Mouse (Mus musculus) forebrain, embryonic 12.5 days (tissue): Measurements from ENCODE around the gene Camta1. TPM values are rescaled to one million over a fixed set of nuclear protein-coding genes. Genes with fewer than 3 reads are reported as not detected.

Experiments used
- ATAC-seq: fragments of 200-750 bp; cut with Nextera tagmentation; 2 replicates; pipeline ENCODE4 v1.8.0; 2017; ENCODE audit warnings: moderate TSS enrichment; ENCODE audit not compliant: low FRiP score
- H3K27ac ChIP-seq: fragments of 300-500 bp; sonication (generic); 2 replicates; pipeline ENCODE4 v1.5.1; 2016; ENCODE audit warnings: mild to moderate bottlenecking
- H3K27me3 ChIP-seq: fragments of 300-500 bp; sonication (generic); 2 replicates; pipeline ENCODE4 v1.6.1; 2016; ENCODE audit warnings: mild to moderate bottlenecking
- H3K36me3 ChIP-seq: fragments of 300-500 bp; sonication (generic); replicated peaks from 2 replicates; pipeline ENCODE4 v1.6.1; 2016; ENCODE audit warnings: mild to moderate bottlenecking
- H3K4me1 ChIP-seq: fragments of 300-500 bp; sonication (generic); 2 replicates; pipeline ENCODE4 v1.6.1; 2016
- H3K4me2 ChIP-seq: fragments of 300-500 bp; sonication (generic); 2 replicates; pipeline ENCODE4 v1.6.1; 2016; ENCODE audit warnings: mild to moderate bottlenecking, moderate library complexity
- H3K4me3 ChIP-seq: fragments of 300-500 bp; sonication (generic); replicated peaks from 2 replicates; pipeline ENCODE4 v1.5.1; 2016; ENCODE audit warnings: mild to moderate bottlenecking
- H3K9ac ChIP-seq: fragments of 300-500 bp; sonication (generic); 2 replicates; pipeline ENCODE4 v1.6.1; 2016; ENCODE audit warnings: mild to moderate bottlenecking
- H3K9me3 ChIP-seq: fragments of 300-500 bp; sonication (generic); 2 replicates; pipeline ENCODE4 v1.6.1; 2016
- WGBS: fragments of 180-500 bp; shearing (Covaris S2); methylation state at CpG from one replicate; pipeline ENCODE4 v1.1.7; 2016; 5-methylcytosine and 5-hydroxymethylcytosine counted together
- polyA plus RNA-seq: library from polyadenylated mRNA; unstranded; fragments of >200 nt; fragmentation: Nextera tagmentation; extraction: Ambion mirVana; gene quantifications from 2 replicates; pipeline ENCODE4 v1.2.1, GENCODE M21; 2016

Gene Camta1
- polyA plus RNA-seq, 1 experiment from 2014 or later: 164 TPM

- ATAC-seq: no peak
- Histone ChIP-seq H3K9ac (no peak overlapping the region), H3K36me3 (no peaks in the 10 kb centered on the region), H3K9me3 (no peaks in the 10 kb centered on the region), H3K27me3 (no peaks in the 10 kb centered on the region), H3K4me1 (0 out of 2 replicates have a peak, but pooled peaks cover 5% of the 10 kb centered on the region), H3K4me2 (no peak overlapping the region), H3K27ac (no peak overlapping the region), H3K4me3 (no peak overlapping the region)
- 75% methylated on average over 8 of the region's 8 CpGs for WGBS
Observed at GRCm38 (mm10) chr4:151595116-151595515, 266.6 kb downstream of the Camta1 start.

- 77% methylated on average over 7 of the region's 7 CpGs for WGBS
- Histone ChIP-seq H3K4me3 (no peak overlapping the region), H3K9ac (no peak overlapping the region), H3K27ac (no peak overlapping the region), H3K27me3 (no peaks in the 10 kb centered on the region), H3K9me3 (no peaks in the 10 kb centered on the region), H3K36me3 (no peaks in the 10 kb centered on the region), H3K4me1 (0 out of 2 replicates have a peak, but pooled peaks cover 5% of the 10 kb centered on the region), H3K4me2 (no peak overlapping the region)
- ATAC-seq: no peak
Observed at GRCm38 (mm10) chr4:151593042-151593441, 268.6 kb downstream of the Camta1 start.

- Histone ChIP-seq H3K4me1 (peaks cover 13% of the 10 kb centered on the region), H3K4me3 (no peak overlapping the region), H3K4me2 (no peak overlapping the region), H3K27ac (no peak overlapping the region), H3K36me3 (no peaks in the 10 kb centered on the region), H3K27me3 (no peaks in the 10 kb centered on the region; the same call in none of the 2 replicates), H3K9me3 (no peaks in the 10 kb centered on the region), H3K9ac (no peak overlapping the region)
- 16% methylated on average over 9 of the region's 9 CpGs for WGBS
- ATAC-seq: peak; percentile 65; the same call in 1 of the 2 replicates
Observed at GRCm38 (mm10) chr4:151586074-151586473, 275.6 kb downstream of the Camta1 start.

- no peaks in the 10 kb centered on the region for H3K27me3 ChIP-seq
- H3K9ac ChIP-seq: no peak overlapping the region
- 75% methylated on average over 3 of the region's 3 CpGs for whole genome bisulfite sequencing
- H3K27ac ChIP-seq: no peak overlapping the region
- H3K4me2 ChIP-seq: no peak overlapping the region
- H3K9me3 ChIP-seq: no peaks in the 10 kb centered on the region
- H3K4me1 ChIP-seq: peaks cover 13% of the 10 kb centered on the region; the same call in 1 of the 2 replicates
- H3K36me3 ChIP-seq: no peaks in the 10 kb centered on the region
- ATAC-seq: no peak
- H3K4me3 ChIP-seq: no peak overlapping the region
Observed at GRCm38 (mm10) chr4:151577961-151578360, 283.7 kb downstream of the Camta1 start.

- Histone ChIP-seq H3K36me3 (no peaks in the 10 kb centered on the region), H3K27ac (no peak overlapping the region), H3K9ac (no peak overlapping the region), H3K4me2 (no peak overlapping the region), H3K9me3 (no peaks in the 10 kb centered on the region), H3K27me3 (no peaks in the 10 kb centered on the region), H3K4me3 (no peak overlapping the region), H3K4me1 (peaks cover 16% of the 10 kb centered on the region; the same call in 1 of the 2 replicates)
- ATAC-seq: no peak
- 83% methylated on average over 15 of the region's 15 CpGs for WGBS
Observed at GRCm38 (mm10) chr4:151576291-151577108, 285.2 kb downstream of the Camta1 start.

- H3K9ac ChIP-seq: no peak overlapping the region
- no peaks in the 10 kb centered on the region for H3K9me3 ChIP-seq
- H3K4me1 ChIP-seq: peaks cover 39% of the 10 kb centered on the region
- no peak overlapping the region for H3K4me3 ChIP-seq
- no peak for ATAC-seq
- H3K4me2 ChIP-seq: no peak overlapping the region
- peaks cover 3% of the 10 kb centered on the region for H3K27me3 ChIP-seq
- no peaks in the 10 kb centered on the region for H3K36me3 ChIP-seq
- WGBS: 50% methylated on average over 5 of the region's 5 CpGs
- H3K27ac ChIP-seq: no peak overlapping the region
Observed at GRCm38 (mm10) chr4:151572716-151573115, 289.0 kb downstream of the Camta1 start.

- ATAC-seq: no peak
- H3K27me3 ChIP-seq: peaks cover 8% of the 10 kb centered on the region
- H3K4me2 ChIP-seq: no peak overlapping the region
- H3K4me3 ChIP-seq: no peak overlapping the region
- H3K4me1 ChIP-seq: peaks cover 49% of the 10 kb centered on the region
- 82% methylated on average over 3 of the region's 3 CpGs for WGBS
- H3K9me3 ChIP-seq: no peaks in the 10 kb centered on the region
- H3K27ac ChIP-seq: no peak overlapping the region
- H3K36me3 ChIP-seq: no peaks in the 10 kb centered on the region
- no peak overlapping the region for H3K9ac ChIP-seq
Observed at GRCm38 (mm10) chr4:151569586-151569985, 292.1 kb downstream of the Camta1 start.

- no peak for ATAC-seq
- WGBS: 23% methylated on average over 7 of the region's 7 CpGs
- Histone ChIP-seq H3K27ac (no peak overlapping the region), H3K36me3 (no peaks in the 10 kb centered on the region), H3K9ac (no peak overlapping the region), H3K9me3 (no peaks in the 10 kb centered on the region), H3K27me3 (peaks cover 8% of the 10 kb centered on the region), H3K4me3 (no peak overlapping the region), H3K4me2 (no peak overlapping the region), H3K4me1 (peaks cover 44% of the 10 kb centered on the region)
Observed at GRCm38 (mm10) chr4:151568887-151569286, 292.8 kb downstream of the Camta1 start.

- WGBS: 85% methylated on average over 4 of the region's 4 CpGs
- Histone ChIP-seq H3K36me3 (no peaks in the 10 kb centered on the region), H3K27me3 (peaks cover 8% of the 10 kb centered on the region), H3K4me1 (peaks cover 34% of the 10 kb centered on the region), H3K4me3 (no peak overlapping the region), H3K9me3 (no peaks in the 10 kb centered on the region), H3K4me2 (no peak overlapping the region), H3K9ac (no peak overlapping the region), H3K27ac (no peak overlapping the region)
- ATAC-seq: no peak
Observed at GRCm38 (mm10) chr4:151567105-151567504, 294.6 kb downstream of the Camta1 start.

- no peak overlapping the region for H3K4me2 ChIP-seq
- H3K4me3 ChIP-seq: no peak overlapping the region
- H3K36me3 ChIP-seq: no peaks in the 10 kb centered on the region
- peaks cover 14% of the 10 kb centered on the region for H3K4me1 ChIP-seq
- no peaks in the 10 kb centered on the region for H3K27me3 ChIP-seq
- 0 out of 2 replicates have a peak overlapping the region, but pooled peaks have one; percentile 36 for H3K27ac ChIP-seq
- H3K9me3 ChIP-seq: no peaks in the 10 kb centered on the region
- H3K9ac ChIP-seq: no peak overlapping the region
- WGBS: 81% methylated on average over 9 of the region's 9 CpGs
- no peak for ATAC-seq
Observed at GRCm38 (mm10) chr4:151555505-151555904, 306.2 kb downstream of the Camta1 start.

- Histone ChIP-seq H3K9me3 (no peaks in the 10 kb centered on the region), H3K4me3 (no peak overlapping the region), H3K9ac (no peak overlapping the region), H3K4me2 (no peak overlapping the region), H3K27me3 (no peaks in the 10 kb centered on the region), H3K4me1 (peaks cover 7% of the 10 kb centered on the region; the same call in 1 of the 2 replicates), H3K27ac (no peak overlapping the region), H3K36me3 (no peaks in the 10 kb centered on the region)
- 72% methylated on average over 10 of the region's 10 CpGs for WGBS
- no peak for ATAC-seq
Observed at GRCm38 (mm10) chr4:151549523-151549922, 312.2 kb downstream of the Camta1 start.

GRCm38 (mm10) chr4:151545452-151545851 lies 316.2 kb downstream of the Camta1 start:
- Histone ChIP-seq H3K36me3 (no peaks in the 10 kb centered on the region), H3K9me3 (no peaks in the 10 kb centered on the region), H3K9ac (no peak overlapping the region), H3K4me3 (no peak overlapping the region), H3K4me1 (peaks cover 8% of the 10 kb centered on the region; the same call in 1 of the 2 replicates), H3K27me3 (no peaks in the 10 kb centered on the region), H3K27ac (no peak overlapping the region), H3K4me2 (no peak overlapping the region)
- no peak for ATAC-seq
- WGBS: 91% methylated on average over 3 of the region's 3 CpGs

GRCm38 (mm10) chr4:151544191-151544590 lies 317.5 kb downstream of the Camta1 start:
- no peak overlapping the region for H3K4me3 ChIP-seq
- no peaks in the 10 kb centered on the region for H3K36me3 ChIP-seq
- ATAC-seq: no peak
- H3K4me1 ChIP-seq: peaks cover 13% of the 10 kb centered on the region
- no peaks in the 10 kb centered on the region for H3K9me3 ChIP-seq
- H3K9ac ChIP-seq: no peak overlapping the region
- H3K27me3 ChIP-seq: no peaks in the 10 kb centered on the region
- H3K4me2 ChIP-seq: no peak overlapping the region
- H3K27ac ChIP-seq: no peak overlapping the region
- WGBS: 58% methylated on average over 5 of the region's 5 CpGs
